Comparison of ENCODE assay signal across 8 mouse cellular contexts in the genomic region with DNA sequence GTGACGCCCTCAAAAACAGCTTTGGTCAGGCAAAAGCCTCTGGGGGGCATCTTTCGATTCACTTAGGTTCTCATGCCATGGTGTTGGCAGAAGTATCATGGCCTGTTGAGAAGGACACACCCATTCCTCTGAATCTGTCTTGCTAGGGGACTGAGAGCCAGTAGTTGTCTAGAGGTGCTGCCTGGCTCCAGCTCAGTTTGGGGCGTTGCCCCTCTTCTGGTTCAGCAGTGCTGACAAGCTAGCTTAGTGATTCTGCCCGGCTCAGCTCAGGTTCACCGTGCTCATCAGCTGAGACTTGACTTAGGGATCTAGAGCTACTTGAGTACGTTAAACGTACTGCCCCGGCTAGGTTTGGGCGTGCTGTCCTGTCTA. TPM values are rescaled to one million over a fixed set of nuclear protein-coding genes. Genes with fewer than 3 reads are reported as not detected.
DNase-seq lines count a peak whose midpoint lies in the region; ATAC-seq and TF ChIP-seq lines count a peak whose summit lies in the region.

No protein-coding gene starts in this region.

- H3K27ac ChIP-seq in heart, embryonic 16.5 days (ENCODE audit: low read length): no peak overlapping the region

- WGBS in heart, embryonic 16.5 days: 22% methylated on average over 9 of the region's 9 CpGs

- 0 out of 2 replicates have a peak, but pooled peaks cover 4% of the 10 kb centered on the region for H3K9me3 ChIP-seq in E14TG2a.4 (ENCODE audit: low read length)
- H3K9me3 ChIP-seq in heart, embryonic 16.5 days (replicated peaks; ENCODE audit: control insufficient read depth, low read length): no peaks in the 10 kb centered on the region

- H3K4me2 ChIP-seq in heart, embryonic 16.5 days (ENCODE audit: low read depth, low read length): peak overlapping the region; percentile 94

- no peak for TF ChIP-seq CTCF in E14TG2a.4 (conservative IDR thresholded peaks at IDR 0.05; ENCODE audit: low read length)

- DNase-seq in embryo, embryonic 10.5 days (ENCODE audit: low spot score): peak; percentile 28
- no peak for DNase-seq in embryo, embryonic 11 days
- peak; percentile 28 to 49 for DNase-seq in lung, postnatal 4 days
- peak; percentile 55 to 76 for DNase-seq in spleen, postnatal 4 days (ENCODE audit: low spot score in 2 of 2)
- no peak for DNase-seq in testis, postnatal 14 days (ENCODE audit: low spot score)

- peak overlapping the region; percentile 87 for H3K9ac ChIP-seq in heart, embryonic 16.5 days (ENCODE audit: low read length)

- H3K27me3 ChIP-seq in E14TG2a.4 (ENCODE audit: insufficient read depth, low read length): no peaks in the 10 kb centered on the region
- no peaks in the 10 kb centered on the region for H3K27me3 ChIP-seq in heart, embryonic 16.5 days (ENCODE audit: control insufficient read depth, insufficient read depth, low read length)

- no peak for ATAC-seq in heart, embryonic 16.5 days (replicated peaks; ENCODE audit: extremely low read depth, insufficient read depth, low FRiP score)
- no peak for ATAC-seq in frontal cortex, adult (ENCODE audit: low TSS enrichment)

- H3K36me3 ChIP-seq in E14TG2a.4 (ENCODE audit: insufficient read depth, low read length): peaks cover 1% of the 10 kb centered on the region; the same call in 1 of the 2 replicates
- no peaks in the 10 kb centered on the region for H3K36me3 ChIP-seq in heart, embryonic 16.5 days (ENCODE audit: control insufficient read depth, insufficient read depth)

- peaks cover 49% of the 10 kb centered on the region for H3K4me1 ChIP-seq in E14TG2a.4 (replicated peaks; ENCODE audit: low read depth, low read length)
- H3K4me1 ChIP-seq in heart, embryonic 16.5 days (ENCODE audit: control insufficient read depth, insufficient read depth, low read length): peaks cover 8% of the 10 kb centered on the region

- peak overlapping the region; percentile 88 for H3K4me3 ChIP-seq in E14TG2a.4 (replicated peaks; ENCODE audit: low read length)
- peak overlapping the region; percentile 80 for H3K4me3 ChIP-seq in heart, embryonic 16.5 days (ENCODE audit: low read length)

RNA-seq across cellular contexts. Expression of a gene that starts 0.5 kb away (rescaled TPM):
- 7.9 and 8.7 TPM in 2 replicates for polyA plus RNA-seq in heart, embryonic 16.5 days (2015; fragmentation: Nextera tagmentation; extraction: Ambion mirVana)

RNA-seq across cellular contexts. Expression of a gene that starts 51.4 kb away (rescaled TPM):
- 0.62 and 1.2 TPM in 2 replicates for polyA plus RNA-seq in heart, embryonic 16.5 days (2015; fragmentation: Nextera tagmentation; extraction: Ambion mirVana)

Comparison
In these comparisons a context has a peak if more than half of its experiments do, and no peak if none do; other contexts are left out.
1. DNase-seq: peak in embryo, embryonic 10.5 days (single experiment), lung, postnatal 4 days (2 of 2) and spleen, postnatal 4 days (2 of 2); none in embryo, embryonic 11 days (single experiment) and testis, postnatal 14 days (single experiment).